Comparison of ENCODE assay signal across 8 mouse cellular contexts in genomic region chr13:74010678-74011077, GRCm38 (mm10). TPM values are rescaled to one million over a fixed set of nuclear protein-coding genes. Genes with fewer than 3 reads are reported as not detected.
DNase-seq lines count a peak whose midpoint lies in the region; ATAC-seq and TF ChIP-seq lines count a peak whose summit lies in the region.

No protein-coding gene starts in this region.

- H3K36me3 ChIP-seq in kidney, adult 2 months (ENCODE audit: control insufficient read depth, insufficient read depth, low read length): no peaks in the 10 kb centered on the region
- H3K36me3 ChIP-seq in heart, postnatal 0 days (replicated peaks; ENCODE audit: control insufficient read depth, insufficient read depth, low read length): no peaks in the 10 kb centered on the region
- H3K36me3 ChIP-seq in liver, embryonic 12.5 days: no peaks in the 10 kb centered on the region

- peak overlapping the region; percentile 95 for H3K4me2 ChIP-seq in heart, postnatal 0 days (ENCODE audit: low read depth, low read length)
- H3K4me2 ChIP-seq in liver, embryonic 12.5 days: peak overlapping the region; percentile 85

- H3K9ac ChIP-seq in heart, postnatal 0 days (replicated peaks; ENCODE audit: low read depth, low read length): peak overlapping the region; percentile 46
- H3K9ac ChIP-seq in liver, embryonic 12.5 days: no peak overlapping the region

- no peak overlapping the region for H3K27ac ChIP-seq in kidney, adult 2 months (ENCODE audit: insufficient read depth, low read depth, low read length)
- no peak overlapping the region for H3K27ac ChIP-seq in heart, postnatal 0 days (ENCODE audit: low read depth)
- no peak overlapping the region for H3K27ac ChIP-seq in liver, embryonic 12.5 days

- ATAC-seq in heart, postnatal 0 days (ENCODE audit: insufficient read depth, low read depth): no peak
- ATAC-seq in liver, embryonic 12.5 days: no peak

- 27% methylated on average over 3 of the region's 3 CpGs for WGBS in kidney, adult 2 months
- 19% methylated on average over 3 of the region's 3 CpGs for WGBS in heart, postnatal 0 days
- 13% methylated on average over 3 of the region's 3 CpGs for WGBS in liver, embryonic 12.5 days (ENCODE audit: insufficient replicate concordance)

- no peaks in the 10 kb centered on the region for H3K9me3 ChIP-seq in heart, postnatal 0 days (replicated peaks; ENCODE audit: control insufficient read depth, low read length)
- no peaks in the 10 kb centered on the region for H3K9me3 ChIP-seq in liver, embryonic 12.5 days (replicated peaks)

- no peaks in the 10 kb centered on the region for H3K4me1 ChIP-seq in kidney, adult 2 months (ENCODE audit: control insufficient read depth, insufficient read depth, low read length)
- peaks cover 12% of the 10 kb centered on the region; the same call in 1 of the 2 replicates for H3K4me1 ChIP-seq in heart, postnatal 0 days (ENCODE audit: control insufficient read depth, insufficient read depth)
- H3K4me1 ChIP-seq in liver, embryonic 12.5 days: peaks cover 26% of the 10 kb centered on the region

- H3K27me3 ChIP-seq in kidney, adult 2 months (replicated peaks; ENCODE audit: control insufficient read depth, insufficient read depth, low read length): no peaks in the 10 kb centered on the region
- no peaks in the 10 kb centered on the region for H3K27me3 ChIP-seq in heart, postnatal 0 days (ENCODE audit: control insufficient read depth, insufficient read depth, low read length)
- H3K27me3 ChIP-seq in liver, embryonic 12.5 days (replicated peaks): peaks cover 84% of the 10 kb centered on the region

- TF ChIP-seq CTCF in kidney, adult 2 months (conservative IDR thresholded peaks at IDR 0.05; ENCODE audit: insufficient read depth, insufficient read length, low read depth, low read length): no peak
- no peak for TF ChIP-seq CTCF in heart, postnatal 0 days (IDR thresholded peaks at IDR 0.05; ENCODE audit: low read depth)

- H3K4me3 ChIP-seq in kidney, adult 2 months (ENCODE audit: insufficient read depth, low read depth, low read length): peak overlapping the region; percentile 59; the same call in 1 of the 2 replicates
- peak overlapping the region; percentile 66 for H3K4me3 ChIP-seq in heart, postnatal 0 days (ENCODE audit: low read depth, low read length)
- H3K4me3 ChIP-seq in liver, embryonic 12.5 days: peak overlapping the region; percentile 57; the same call in 1 of the 2 replicates

- TF ChIP-seq EP300 in heart, postnatal 0 days (IDR thresholded peaks at IDR 0.05; ENCODE audit: low read depth): no peak

- no peak for TF ChIP-seq POLR2A in kidney, adult 2 months (IDR thresholded peaks at IDR 0.05; ENCODE audit: low read depth, low read length)

- no peak for DNase-seq in kidney, adult 2 months
- DNase-seq in kidney, adult 11 months: no peak
- DNase-seq in cerebellum, postnatal 10 days: peak; percentile 62 to 67
- DNase-seq in heart, postnatal 0 days (ENCODE audit: low spot score): no peak
- DNase-seq in right cerebral cortex, postnatal 4 days: peak; percentile 18
- DNase-seq in urinary bladder, postnatal 36 days (ENCODE audit: low spot score in 2 of 2): no peak
- no peak for DNase-seq in kidney, postnatal 25 days

RNA-seq across cellular contexts. Expression of gene Tppp, which starts 1.5 kb away (rescaled TPM):
- 4.3 and 4.5 TPM in 2 replicates for polyA plus RNA-seq in kidney, adult 2 months (2012; rRNA removed)
- 12.6 and 16.9 TPM in 2 replicates for total RNA-seq in heart, postnatal 0 days (2014; rRNA removed; ENCODE audit: low replicate concordance)
- 4.2 and 5.8 TPM in 2 replicates for polyA plus RNA-seq in heart, postnatal 0 days (2015; fragmentation: Nextera tagmentation; extraction: Ambion mirVana)
- 0.32 and 0.39 TPM in 2 replicates for polyA plus RNA-seq in liver, embryonic 12.5 days (2016; fragmentation: Nextera tagmentation; extraction: Ambion mirVana)

RNA-seq across cellular contexts. Expression of gene Zdhhc11, which starts 47.0 kb away (rescaled TPM):
- polyA plus RNA-seq in kidney, adult 2 months (2012; rRNA removed): not detected in 2 replicates
- not detected in 2 replicates for total RNA-seq in heart, postnatal 0 days (2014; rRNA removed; ENCODE audit: low replicate concordance)
- polyA plus RNA-seq in heart, postnatal 0 days (2015; fragmentation: Nextera tagmentation; extraction: Ambion mirVana): not detected in 2 replicates
- not detected in 2 replicates for polyA plus RNA-seq in liver, embryonic 12.5 days (2016; fragmentation: Nextera tagmentation; extraction: Ambion mirVana)

RNA-seq across cellular contexts. Expression of gene Cep72, which starts 51.4 kb away (rescaled TPM):
- 1.8 and 2.2 TPM in 2 replicates for polyA plus RNA-seq in kidney, adult 2 months (2012; rRNA removed)
- 3.9 and 5.5 TPM in 2 replicates for total RNA-seq in heart, postnatal 0 days (2014; rRNA removed; ENCODE audit: low replicate concordance)
- 4.5 and 4.8 TPM in 2 replicates for polyA plus RNA-seq in heart, postnatal 0 days (2015; fragmentation: Nextera tagmentation; extraction: Ambion mirVana)
- polyA plus RNA-seq in liver, embryonic 12.5 days (2016; fragmentation: Nextera tagmentation; extraction: Ambion mirVana): 9.1 and 9.4 TPM in 2 replicates

Comparison
In these comparisons a context has a peak if more than half of its experiments do, and no peak if none do; other contexts are left out.
1. DNase-seq: peak in cerebellum, postnatal 10 days (2 of 2) and right cerebral cortex, postnatal 4 days (single experiment); none in kidney, adult 2 months (single experiment), kidney, adult 11 months (single experiment), heart, postnatal 0 days (single experiment), urinary bladder, postnatal 36 days (0 of 2) and kidney, postnatal 25 days (0 of 2).
2. Peak in every context shown above with its lines, with median percentiles within 50 percentile points of each other: H3K4me3 ChIP-seq.